Mouse (Mus musculus) c-Kit-positive CD71-positive TER-119-negative erythroid progenitor cells, embryonic 14.5 days (primary cell): Measurements from ENCODE around the gene Olfr763.
A peak's percentile ranks its signal among the peaks of the same experiment; 100 is the strongest.
"Not testable (repeated sequence)": the region's sequence is repeated elsewhere in the genome, so short reads cannot be mapped to it uniquely, and the experiment has no call there.

ENCODE experiments used
- DNase-seq: peaks from one replicate; pipeline ENCODE4 v3.0.0-alpha.2; 2013; ENCODE audit warnings: low read depth

Olfr763 gene

GRCm38 (mm10) chr10:129010288-129010841, at the start of gene Olfr763:
Gene Olfr763 (plus strand): TSS chr10:129010791.
- DNase-seq = no peak

GRCm38 (mm10) chr10:128964961-128965360, 45.6 kb upstream of the Olfr763 start:
- DNase-seq = no peak

- no peak for DNase-seq
Measured at GRCm38 (mm10) chr10:128965871-128966270, 44.7 kb upstream of the Olfr763 start.

- DNase-seq = no peak
Measured at GRCm38 (mm10) chr10:128968341-128968749, 42.2 kb upstream of the Olfr763 start.

- no peak for DNase-seq
Measured at GRCm38 (mm10) chr10:128970740-128971250, 39.8 kb upstream of the Olfr763 start.

- DNase-seq = no peak
Measured at GRCm38 (mm10) chr10:128972841-128973240, 37.8 kb upstream of the Olfr763 start.

- DNase-seq = no peak
Measured at GRCm38 (mm10) chr10:128976395-128976794, 34.2 kb upstream of the Olfr763 start.

GRCm38 (mm10) chr10:128977522-128978114, 33.0 kb upstream of the Olfr763 start:
- DNase-seq = peak; percentile 5

- no peak for DNase-seq
Measured at GRCm38 (mm10) chr10:128980644-128981365, 29.8 kb upstream of the Olfr763 start.

- not testable (repeated sequence) for DNase-seq
Measured at GRCm38 (mm10) chr10:128989131-128989530, 21.5 kb upstream of the Olfr763 start, which contains the start of gene Olfr9. Gene Olfr9 (plus strand): TSS chr10:128989431.

- DNase-seq = not testable (repeated sequence)
Measured at GRCm38 (mm10) chr10:128990129-128990850, 20.3 kb upstream of the Olfr763 start.

- DNase-seq = no peak
Measured at GRCm38 (mm10) chr10:128990994-128991393, 19.6 kb upstream of the Olfr763 start.

GRCm38 (mm10) chr10:128995796-128996195, 14.8 kb upstream of the Olfr763 start:
- DNase-seq = no peak

GRCm38 (mm10) chr10:128996523-128997040, 14.0 kb upstream of the Olfr763 start:
- DNase-seq = no peak

- DNase-seq = no peak
Measured at GRCm38 (mm10) chr10:129004032-129004920, 6.3 kb upstream of the Olfr763 start.

GRCm38 (mm10) chr10:129011511-129011910, 920 bp downstream of the Olfr763 start:
- not testable (repeated sequence) for DNase-seq

GRCm38 (mm10) chr10:129014477-129014876, 3.9 kb downstream of the Olfr763 start:
- no peak for DNase-seq

GRCm38 (mm10) chr10:129023319-129023718, 12.7 kb downstream of the Olfr763 start:
- no peak for DNase-seq

GRCm38 (mm10) chr10:129026018-129026662, 15.5 kb downstream of the Olfr763 start:
- DNase-seq = peak; percentile 25

- no peak for DNase-seq
Measured at GRCm38 (mm10) chr10:129028343-129028742, 17.8 kb downstream of the Olfr763 start.
